Mouse (Mus musculus) C2C12 (cell line): ENCODE data around the gene Hacd2. TPM values are rescaled to one million over a fixed set of nuclear protein-coding genes. Genes with fewer than 3 reads are reported as not detected.

ENCODE experiments used
- H3K27me3 ChIP-seq: one replicate; pipeline ENCODE4 v1.6.1; 2011; ENCODE audit not compliant: control insufficient read depth, insufficient read depth, insufficient read length
- H3K36me3 ChIP-seq: one replicate; pipeline ENCODE4 v1.6.1; 2011; ENCODE audit not compliant: control insufficient read depth, insufficient read depth
- H3K4me3 ChIP-seq: one replicate; pipeline ENCODE4 v1.5.1; 2011; ENCODE audit warnings: mild to moderate bottlenecking, control low read depth; ENCODE audit not compliant: poor library complexity, insufficient read depth, severe bottlenecking
- H3K79me2 ChIP-seq: one replicate; pipeline ENCODE4 v1.6.1; 2011; ENCODE audit not compliant: control insufficient read depth, insufficient read depth
- H3K79me3 ChIP-seq: one replicate; pipeline ENCODE4 v1.6.1; 2011; ENCODE audit warnings: low read depth, control low read depth
- H3ac ChIP-seq: one replicate; pipeline ENCODE3; 2011; ENCODE audit warnings: low read depth; ENCODE audit not compliant: control insufficient read depth, insufficient read length
- CEBPB ChIP-seq: IDR thresholded peaks from one replicate; pipeline ENCODE4 v1.6.1; 2011; ENCODE audit warnings: low read depth, mild to moderate bottlenecking, control low read depth, moderate library complexity
- CTCF ChIP-seq: IDR thresholded peaks from one replicate; pipeline ENCODE4 v1.5.1; 2011; ENCODE audit not compliant: control insufficient read depth, insufficient read depth, insufficient read length
- FOSL1 ChIP-seq: IDR thresholded peaks from one replicate; pipeline ENCODE4 v1.8.0; 2011; ENCODE audit warnings: mild to moderate bottlenecking, low read length; ENCODE audit not compliant: poor library complexity, insufficient read depth, severe bottlenecking
- MAX ChIP-seq: IDR thresholded peaks from one replicate; pipeline ENCODE4 v1.6.1; 2011; ENCODE audit warnings: mild to moderate bottlenecking, control low read depth
- MYOD1 ChIP-seq: IDR thresholded peaks from one replicate; pipeline ENCODE4 v1.6.1; 2011; ENCODE audit warnings: low read depth; ENCODE audit not compliant: control insufficient read depth, insufficient read length
- MYOG ChIP-seq: IDR thresholded peaks from one replicate; pipeline ENCODE4 v1.6.1; 2011; ENCODE audit not compliant: control insufficient read depth, insufficient read length; ENCODE audit errors: extremely low read depth
- USF1 ChIP-seq: IDR thresholded peaks from one replicate; pipeline ENCODE4 v1.6.1; 2011; ENCODE audit warnings: low read depth, mild to moderate bottlenecking, control low read depth, moderate library complexity
- polyA plus RNA-seq: library from polyadenylated mRNA; unstranded; fragments of >200 nt; fragmentation: generic; extraction: Trizol; gene quantifications from one replicate; pipeline ENCODE4 v1.2.1, GENCODE M21; 2012; ENCODE audit warnings: missing spikeins

Hacd2 gene
- polyA plus RNA-seq, 1 experiment: 35.9 TPM

DNA sequence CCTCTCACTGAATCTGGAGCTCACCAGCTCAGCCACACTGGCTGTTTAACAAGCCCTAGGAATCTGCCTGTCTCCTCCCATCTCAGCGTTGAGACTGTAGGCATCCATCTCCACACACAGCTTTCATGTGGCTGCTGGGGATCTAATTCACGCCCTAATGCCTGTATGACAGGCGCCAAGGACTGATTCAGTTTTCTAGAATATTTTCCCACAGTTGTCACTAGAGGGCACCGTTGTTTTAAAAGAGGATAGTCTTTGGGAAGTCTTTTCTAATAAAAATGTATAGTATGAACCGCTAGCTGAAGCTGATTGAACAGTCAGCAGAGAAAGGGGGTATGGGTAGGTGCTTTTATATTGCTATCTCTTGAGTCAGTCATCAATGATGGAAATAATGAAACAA, 34.1 kb downstream of the Hacd2 start:
- Histone ChIP-seq H3K79me3 (no peaks in the 10 kb centered on the region), H3K4me3 (no peak overlapping the region), H3K27me3 (no peaks in the 10 kb centered on the region), H3ac (no peak overlapping the region), H3K36me3 (no peaks in the 10 kb centered on the region), H3K79me2 (no peaks in the 10 kb centered on the region)
- no peak for TF ChIP-seq CTCF
- no peak for TF ChIP-seq MAX
- TF ChIP-seq MYOD1: no peak
- no peak for TF ChIP-seq FOSL1

DNA sequence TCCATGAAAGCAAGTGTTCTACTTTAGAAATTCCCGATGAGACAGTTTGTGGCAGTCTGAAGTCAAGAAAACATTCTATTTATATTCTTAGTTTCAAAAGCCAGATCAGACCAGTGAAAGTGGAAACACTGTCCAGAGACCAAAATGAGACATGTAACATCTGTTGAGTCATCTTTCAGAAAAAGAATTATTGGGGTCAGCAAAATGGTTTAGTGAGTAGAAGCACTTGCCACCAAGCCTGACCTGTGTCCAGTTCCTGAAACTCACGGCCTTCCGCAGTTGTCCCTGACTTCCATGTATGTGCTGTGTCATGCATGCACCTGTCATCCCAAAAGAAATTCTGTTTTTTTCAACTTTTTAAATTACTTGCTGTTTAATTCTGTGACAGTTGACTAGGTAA, 34.6 kb downstream of the Hacd2 start:
- no peaks in the 10 kb centered on the region for H3K79me2 ChIP-seq
- TF ChIP-seq CTCF: no peak
- no peak for TF ChIP-seq CEBPB
- no peak for TF ChIP-seq MAX
- no peak for TF ChIP-seq MYOG
- no peak for TF ChIP-seq MYOD1
- TF ChIP-seq USF1: no peak
- no peak for TF ChIP-seq FOSL1

DNA sequence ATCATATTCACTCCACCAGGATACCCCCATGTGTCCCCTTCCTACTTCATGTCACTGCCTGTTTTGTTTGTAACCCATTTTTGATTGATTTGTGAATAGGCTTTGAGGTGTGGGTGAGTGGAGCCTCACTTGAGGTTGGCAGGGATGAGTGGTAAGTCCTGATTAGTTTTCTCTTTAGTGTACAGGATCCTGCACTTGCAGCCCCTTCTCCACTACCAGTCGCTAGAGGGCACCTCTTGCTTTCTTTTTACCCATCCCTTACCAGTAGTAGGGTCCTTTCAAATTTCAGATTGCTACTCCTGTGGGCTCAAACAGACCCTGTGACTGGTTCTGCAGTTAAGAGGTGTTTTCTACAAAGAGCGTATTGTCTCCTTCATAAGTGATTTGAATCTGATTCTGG, 38.8 kb downstream of the Hacd2 start:
- TF ChIP-seq FOSL1 (no peak), MYOG (no peak), CEBPB (no peak)

More for the DNA sequence above, 34.6 kb downstream of the Hacd2 start:
- H3K36me3 ChIP-seq: no peaks in the 10 kb centered on the region
- H3K4me3 ChIP-seq: no peak overlapping the region
- H3K27me3 ChIP-seq: no peaks in the 10 kb centered on the region
- no peaks in the 10 kb centered on the region for H3K79me3 ChIP-seq
- H3ac ChIP-seq: no peak overlapping the region

DNA sequence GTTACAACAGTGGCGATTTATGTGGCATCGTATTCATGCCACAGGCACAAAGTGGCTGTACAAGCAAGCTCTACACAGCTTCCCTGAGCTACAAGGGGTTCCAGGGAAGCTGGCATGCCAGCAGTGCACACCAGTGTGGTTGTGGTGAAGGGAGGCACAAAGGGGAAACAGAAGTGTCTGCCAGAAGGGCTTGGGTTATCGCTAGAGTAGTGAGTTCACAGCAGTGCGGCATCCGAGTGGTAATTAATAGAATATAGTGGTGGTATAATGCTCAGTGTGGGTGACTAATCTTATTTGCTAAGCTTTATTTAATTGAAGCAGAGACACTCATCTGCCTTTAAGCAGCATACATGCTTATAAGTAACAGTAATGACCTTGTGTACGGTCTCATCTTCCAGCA, 43.5 kb downstream of the Hacd2 start:
- Histone ChIP-seq H3K79me2 (no peaks in the 10 kb centered on the region), H3ac (no peak overlapping the region), H3K4me3 (no peak overlapping the region), H3K36me3 (no peaks in the 10 kb centered on the region), H3K79me3 (no peaks in the 10 kb centered on the region), H3K27me3 (no peaks in the 10 kb centered on the region)
- TF ChIP-seq CEBPB (no peak), MYOD1 (no peak), MYOG (no peak), USF1 (no peak), CTCF (no peak), FOSL1 (no peak), MAX (no peak)

More for the DNA sequence above, 38.8 kb downstream of the Hacd2 start:
- H3K79me2 ChIP-seq: no peaks in the 10 kb centered on the region
- H3K79me3 ChIP-seq: no peaks in the 10 kb centered on the region
- H3ac ChIP-seq: no peak overlapping the region
- no peaks in the 10 kb centered on the region for H3K27me3 ChIP-seq
- H3K36me3 ChIP-seq: no peaks in the 10 kb centered on the region
- no peak overlapping the region for H3K4me3 ChIP-seq

DNA sequence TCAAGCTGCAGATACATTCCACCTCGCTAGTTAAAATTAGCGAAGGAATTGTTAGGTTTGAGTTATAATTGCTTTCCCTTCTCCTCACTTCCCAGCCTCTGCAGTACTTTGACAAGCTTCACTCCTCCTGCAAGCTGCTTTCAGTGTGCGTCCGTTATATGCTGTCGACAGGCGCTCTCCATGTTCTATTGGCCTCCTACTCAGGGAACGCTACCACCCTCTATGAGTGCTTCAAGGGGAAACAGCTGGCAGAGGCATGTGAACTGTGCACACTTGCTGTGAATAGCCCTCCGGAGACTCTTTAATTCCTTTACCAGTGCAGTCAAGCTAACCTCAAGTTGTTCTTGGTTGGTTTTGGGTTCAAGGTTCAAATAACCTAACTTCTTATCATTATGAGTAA, 44.9 kb downstream of the Hacd2 start:
- TF ChIP-seq MYOG: no peak
- TF ChIP-seq CTCF: no peak
- no peak for TF ChIP-seq USF1
- TF ChIP-seq FOSL1: no peak
- TF ChIP-seq MAX: no peak
- no peak for TF ChIP-seq CEBPB
- no peak for TF ChIP-seq MYOD1
- Histone ChIP-seq H3K27me3 (no peaks in the 10 kb centered on the region), H3K79me3 (no peaks in the 10 kb centered on the region), H3K36me3 (no peaks in the 10 kb centered on the region), H3K79me2 (no peaks in the 10 kb centered on the region), H3K4me3 (no peak overlapping the region), H3ac (no peak overlapping the region)

DNA sequence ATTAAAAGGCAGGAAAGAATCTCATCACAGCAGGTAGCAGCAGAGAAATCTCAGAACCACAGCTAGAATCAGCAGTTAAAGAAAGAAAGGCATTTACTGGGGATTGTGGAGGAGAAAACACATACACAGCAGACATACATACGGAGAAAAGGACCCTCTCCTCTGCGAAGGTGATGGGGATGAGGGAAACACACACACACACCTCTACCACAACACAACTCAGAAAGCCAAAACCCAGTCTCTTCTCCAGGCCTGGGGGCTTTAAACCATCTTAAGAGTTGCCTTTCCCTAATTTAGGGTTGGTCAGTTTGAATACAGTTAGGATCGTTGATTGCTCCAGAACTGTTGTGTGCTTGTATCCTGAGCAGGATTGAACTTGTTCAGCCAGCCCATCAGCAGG, 45.4 kb downstream of the Hacd2 start:
- no peaks in the 10 kb centered on the region for H3K36me3 ChIP-seq
- no peaks in the 10 kb centered on the region for H3K79me2 ChIP-seq
- TF ChIP-seq MYOD1: no peak
- no peak for TF ChIP-seq USF1
- TF ChIP-seq CEBPB: no peak
- no peaks in the 10 kb centered on the region for H3K27me3 ChIP-seq
- H3K4me3 ChIP-seq: no peak overlapping the region
- no peak overlapping the region for H3ac ChIP-seq
- no peaks in the 10 kb centered on the region for H3K79me3 ChIP-seq
